Comparison of ENCODE assay signal across 8 mouse cellular contexts in genomic region chr2:60382858-60383669, GRCm38 (mm10). TPM values are rescaled to one million over a fixed set of nuclear protein-coding genes. Genes with fewer than 3 reads are reported as not detected.
A peak's percentile ranks its signal among the peaks of the same experiment; 100 is the strongest.
DNase-seq lines count a peak whose midpoint lies in the region; ATAC-seq and TF ChIP-seq lines count a peak whose summit lies in the region.

TSS of gene Ly75 (minus strand) at chr2:60383303.

- peak within 1 kb of the TSS; percentile 65 to 81 for H3K4me3 ChIP-seq in MEL (ENCODE audit: control insufficient read depth in 1 of 2, insufficient read depth in 1 of 2, low read depth in 2 of 2, low read length in 2 of 2)
- peak within 1 kb of the TSS; percentile 49 for H3K4me3 ChIP-seq in forebrain, postnatal 0 days (ENCODE audit: low read depth, low read length)

- H3K9me3 ChIP-seq in MEL (replicated peaks; ENCODE audit: insufficient read depth, low read length) = no peaks in the 10 kb centered on the region
- H3K9me3 ChIP-seq in forebrain, postnatal 0 days (ENCODE audit: low read length) = no peaks in the 10 kb centered on the region

- no peak for TF ChIP-seq RAD21 in MEL (IDR thresholded peaks at IDR 0.05; ENCODE audit: low read depth, low read length)

- no peak within 1 kb of the TSS for H3K27ac ChIP-seq in MEL (ENCODE audit: control insufficient read depth, low read depth, low read length)
- no peak within 1 kb of the TSS for H3K27ac ChIP-seq in forebrain, postnatal 0 days (ENCODE audit: low read depth, low read length)

- no peaks in the 10 kb centered on the region for H3K27me3 ChIP-seq in MEL (ENCODE audit: control insufficient read depth in 1 of 2, insufficient read depth in 2 of 2, low read length in 2 of 2)
- peaks cover 3% of the 10 kb centered on the region; the same call in 1 of the 2 replicates for H3K27me3 ChIP-seq in forebrain, postnatal 0 days (ENCODE audit: insufficient read depth, low read length)

- 0 out of 4 replicates have a peak, but pooled peaks of 1 of the 2 experiments have one; percentile 15 for TF ChIP-seq EP300 in MEL (IDR thresholded peaks at IDR 0.05; ENCODE audit: low read depth in 1 of 2, low read length in 2 of 2)

- H3K4me2 ChIP-seq in forebrain, postnatal 0 days (ENCODE audit: low read depth) = peak within 1 kb of the TSS; percentile 96

- H3K36me3 ChIP-seq in MEL (ENCODE audit: control insufficient read depth in 1 of 2, insufficient read depth in 2 of 2, low read length in 2 of 2) = peaks cover 0 to 14% of the 10 kb centered on the region in 2 experiments; a peak in 2 of 4 replicates
- H3K36me3 ChIP-seq in forebrain, postnatal 0 days (ENCODE audit: insufficient read depth) = no peaks in the 10 kb centered on the region

- no peak for TF ChIP-seq CTCF in MEL (IDR thresholded peaks at IDR 0.05 in 2 of 3, conservative IDR thresholded peaks at IDR 0.05 in 1 of 3; ENCODE audit: control insufficient read depth in 1 of 3, insufficient read depth in 1 of 3, low read depth in 2 of 3, low read length in 3 of 3, poor library complexity in 1 of 3, severe bottlenecking in 1 of 3)
- TF ChIP-seq CTCF in forebrain, postnatal 0 days (IDR thresholded peaks at IDR 0.05; ENCODE audit: low read depth) = no peak

- no peaks in the 10 kb centered on the region for H3K79me2 ChIP-seq in MEL (ENCODE audit: control insufficient read depth, insufficient read depth, low read length, poor library complexity)

- peaks cover 4 to 21% of the 10 kb centered on the region in 2 experiments; a peak in 3 of 4 replicates for H3K4me1 ChIP-seq in MEL (ENCODE audit: control insufficient read depth in 1 of 2, insufficient read depth in 2 of 2, low read length in 2 of 2)
- H3K4me1 ChIP-seq in forebrain, postnatal 0 days (ENCODE audit: insufficient read depth) = 0 out of 2 replicates have a peak, but pooled peaks cover 5% of the 10 kb centered on the region

- TF ChIP-seq POLR2A in MEL (IDR thresholded peaks at IDR 0.05; ENCODE audit: control insufficient read depth in 1 of 2, insufficient read depth in 1 of 2, low read depth in 1 of 2, low read length in 2 of 2, poor library complexity in 1 of 2) = peak; percentile 48 to 54; a peak in 1 of 4 replicates

- under 1% methylated on average over 46 of the region's 46 CpGs for WGBS in forebrain, postnatal 0 days

- peak; percentile 97 for ATAC-seq in forebrain, postnatal 0 days
- ATAC-seq in hematopoietic stem cell, adult 5-6 weeks (replicated peaks in 1 of 2; ENCODE audit: insufficient read depth in 1 of 2, low FRiP score in 2 of 2, low TSS enrichment in 1 of 2, low read depth in 1 of 2, poor library complexity in 2 of 2, severe bottlenecking in 2 of 2) = peak; percentile 98

- peak; percentile 93 for DNase-seq in MEL (ENCODE audit: low read depth, low spot score)
- DNase-seq in cerebellum, adult 18-20 months = peak; percentile 53 to 58
- DNase-seq in forebrain, postnatal 0 days = peak; percentile 55
- DNase-seq in layer of hippocampus, postnatal 10 days (ENCODE audit: low spot score in 2 of 2) = peak; percentile 44 to 65
- peak; percentile 89 for DNase-seq in lung, postnatal 10 days
- peak; percentile 89 for DNase-seq in ovary, postnatal 36 days (ENCODE audit: low spot score)
- peak; percentile 96 for DNase-seq in thymus, postnatal 25 days

- peak within 1 kb of the TSS; percentile 57 for H3K9ac ChIP-seq in MEL (ENCODE audit: control insufficient read depth, low read depth, low read length, poor library complexity, severe bottlenecking)
- H3K9ac ChIP-seq in forebrain, postnatal 0 days = peak within 1 kb of the TSS; percentile 53

TF ChIP-seq in MEL, 35 proteins besides CTCF, POLR2A, EP300 and RAD21:
- TF ChIP-seq POLR2AphosphoS2 (IDR thresholded peaks at IDR 0.05; ENCODE audit: low read length) (no peak), TBP (IDR thresholded peaks at IDR 0.05; ENCODE audit: low read depth, low read length) (peak; percentile 54; the same call in 1 of the 2 replicates), TCF12 (IDR thresholded peaks at IDR 0.05; ENCODE audit: low read depth, low read length) (0 out of 2 replicates have a peak, but pooled peaks have one; percentile 6), JUND (IDR thresholded peaks at IDR 0.05; ENCODE audit: low read depth, low read length) (no peak), ZKSCAN1 (IDR thresholded peaks at IDR 0.05; ENCODE audit: low read depth, low read length) (no peak), SIN3A (IDR thresholded peaks at IDR 0.05; ENCODE audit: low read length) (0 out of 2 replicates have a peak, but pooled peaks have one; percentile 38), UBTF (IDR thresholded peaks at IDR 0.05; ENCODE audit: borderline replicate concordance, insufficient read depth, low read depth, low read length) (no peak), ETS1 (IDR thresholded peaks at IDR 0.05; ENCODE audit: low read depth, low read length) (no peak), NELFE (IDR thresholded peaks at IDR 0.05; ENCODE audit: low read depth, low read length) (0 out of 2 replicates have a peak, but pooled peaks have one; percentile 28), MEF2A (IDR thresholded peaks at IDR 0.05; ENCODE audit: extremely low read depth, insufficient replicate concordance, low read depth, low read length, poor library complexity, severe bottlenecking) (no peak), CHD2 (IDR thresholded peaks at IDR 0.05; ENCODE audit: low read length) (no peak), ELF1 (IDR thresholded peaks at IDR 0.05; ENCODE audit: low read depth, low read length) (no peak), MAFK (IDR thresholded peaks at IDR 0.05; ENCODE audit: borderline replicate concordance, low read depth, low read length) (no peak), SMC3 (IDR thresholded peaks at IDR 0.05; ENCODE audit: low read depth, low read length) (no peak), MYB (IDR thresholded peaks at IDR 0.05; ENCODE audit: low read depth, low read length) (no peak), MXI1 (IDR thresholded peaks at IDR 0.05; ENCODE audit: low read depth, low read length) (no peak), USF2 (IDR thresholded peaks at IDR 0.05; ENCODE audit: borderline replicate concordance in 1 of 2, insufficient read depth in 1 of 2, low read depth in 1 of 2, low read length in 2 of 2) (no peak), HCFC1 (IDR thresholded peaks at IDR 0.05; ENCODE audit: low read depth, low read length) (no peak), ZNF384 (IDR thresholded peaks at IDR 0.05; ENCODE audit: low read depth, low read length) (no peak), CHD1 (IDR thresholded peaks at IDR 0.05; ENCODE audit: low read depth, low read length) (no peak), GABPA (IDR thresholded peaks at IDR 0.05; ENCODE audit: low read depth, low read length) (no peak), GATA1 (IDR thresholded peaks at IDR 0.05; ENCODE audit: low read depth, low read length) (no peak), BHLHE40 (IDR thresholded peaks at IDR 0.05; ENCODE audit: borderline replicate concordance, low read depth, low read length) (no peak), MAX (IDR thresholded peaks at IDR 0.05; ENCODE audit: low read length) (no peak)

RNA-seq across cellular contexts. Expression of gene Ly75, which starts in this region (rescaled TPM):
- total RNA-seq in MEL (2012; rRNA removed) = 1.1 and 1.4 TPM in 2 replicates
- polyA plus RNA-seq in MEL (2012; ENCODE audit: insufficient read depth in 1 of 2, insufficient read length in 2 of 2, low read depth in 1 of 2, low replicate concordance in 2 of 2, missing spikeins in 1 of 2) = 1 to 10 TPM in 1 of 2 experiments, not detected in 1; 2.2 TPM
- 3.9 and 4.8 TPM in 2 replicates for total RNA-seq in forebrain, postnatal 0 days (2014; rRNA removed)
- polyA plus RNA-seq in forebrain, postnatal 0 days (2015; fragmentation: Nextera tagmentation; extraction: Ambion mirVana) = 1.2 and 1.7 TPM in 2 replicates
- 12.8 and 15.6 TPM in 2 replicates for total RNA-seq in hematopoietic stem cell, adult 5-6 weeks (2017)
- total RNA-seq in layer of hippocampus, postnatal 10 days (2021) = 1 to 10 TPM; 7.2 to 7.3 TPM
